Mouse (Mus musculus): ENCODE measurements around the gene Htatip2. TPM values are rescaled to one million over a fixed set of nuclear protein-coding genes. Genes with fewer than 3 reads are reported as not detected.

Htatip2 gene
- polyA plus RNA-seq, 1 experiment from 2014 or later = 18.6 TPM

- Histone ChIP-seq H3K4me3 (no peak overlapping the region), H3K27ac (no peak overlapping the region), H3K9me3 (no peaks in the 10 kb centered on the region), H3K4me1 (no peaks in the 10 kb centered on the region), H3K27me3 (no peaks in the 10 kb centered on the region), H3K4me2 (no peak overlapping the region), H3K9ac (no peak overlapping the region), H3K36me3 (peaks cover 13% of the 10 kb centered on the region)
- WGBS = 82% methylated on average over 2 of the region's 2 CpGs
- ATAC-seq (ENCODE audit: borderline replicate concordance, extremely low read depth, low FRiP score, low TSS enrichment) = no peak
These were observed 63.1 kb downstream of the Htatip2 start for GRCm38 (mm10) chr7:49822028-49822427.

Other genes with a start within 250 kb of the Htatip2 start
- not detected in 2 replicates for gene Dbx1, start 122.3 kb upstream of the Htatip2 start, polyA plus RNA-seq (2015; fragmentation: Nextera tagmentation; extraction: Ambion mirVana)
- gene Prmt3, start 19.2 kb downstream of the Htatip2 start, polyA plus RNA-seq (2015; fragmentation: Nextera tagmentation; extraction: Ambion mirVana) = 55.1 and 55.6 TPM in 2 replicates
- 0.02 and 0.10 TPM in 2 replicates for gene Slc6a5, start 151.0 kb downstream of the Htatip2 start, polyA plus RNA-seq (2015; fragmentation: Nextera tagmentation; extraction: Ambion mirVana)
- gene Nell1, start 215.7 kb downstream of the Htatip2 start, polyA plus RNA-seq (2015; fragmentation: Nextera tagmentation; extraction: Ambion mirVana) = 3.5 and 3.6 TPM in 2 replicates